Mouse (Mus musculus): ENCODE results near the gene Farsb. TPM values are rescaled to one million over a fixed set of nuclear protein-coding genes. Genes with fewer than 3 reads are reported as not detected.

The Farsb gene
- polyA plus RNA-seq, 1 experiment from 2014 or later: 154 TPM

DNA sequence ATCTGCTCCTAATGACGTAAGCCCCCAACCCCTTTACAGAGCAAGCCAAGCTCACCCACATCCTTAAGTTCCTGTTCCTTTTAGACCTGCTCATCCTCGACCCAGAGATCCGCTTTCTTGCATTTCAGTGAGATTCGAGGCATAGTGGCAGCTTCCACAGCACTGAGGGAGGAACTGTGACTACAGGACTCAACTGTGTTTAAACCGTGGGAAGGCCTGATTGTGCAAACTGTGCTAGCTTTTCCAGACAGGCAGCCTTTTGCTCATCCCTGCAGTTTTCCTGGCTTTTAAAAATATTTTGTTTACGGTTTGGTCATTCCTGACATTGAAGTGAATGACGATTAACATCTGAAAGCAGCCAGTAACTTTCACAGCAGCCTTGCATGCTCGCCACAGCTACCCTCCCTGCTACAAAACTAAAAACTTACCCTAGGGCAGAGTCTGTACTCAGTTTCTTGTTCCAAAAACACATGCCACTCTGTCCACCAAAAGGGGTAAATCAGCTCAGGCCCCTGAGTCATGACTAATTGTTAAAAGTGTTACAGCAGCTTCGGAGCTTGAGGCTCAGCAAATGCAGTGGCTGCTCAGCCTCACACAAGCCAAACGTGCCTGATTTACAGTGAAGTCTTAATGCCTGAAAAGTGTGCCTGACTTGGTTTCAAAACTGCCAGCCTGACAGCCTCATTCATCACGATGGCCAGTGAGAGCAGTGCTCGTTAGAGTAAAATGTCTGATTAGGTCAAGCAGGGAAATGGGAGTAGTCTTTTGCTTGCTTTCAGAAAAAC lies 37.4 kb downstream of the Farsb start:
- H3K9me3 ChIP-seq (ENCODE audit: control insufficient read depth, low read length): no peaks in the 10 kb centered on the region
- 83% methylated on average over 12 of the region's 12 CpGs for WGBS
- H3K4me3 ChIP-seq (ENCODE audit: low read depth, low read length): no peak overlapping the region
- H3K4me1 ChIP-seq (ENCODE audit: control insufficient read depth, insufficient read depth, low read length): no peaks in the 10 kb centered on the region
- H3K36me3 ChIP-seq (ENCODE audit: control insufficient read depth, insufficient read depth, low read length): no peaks in the 10 kb centered on the region
- H3K27ac ChIP-seq (ENCODE audit: low read depth, low read length): no peak overlapping the region
- no peaks in the 10 kb centered on the region for H3K27me3 ChIP-seq (ENCODE audit: control insufficient read depth, insufficient read depth, low read length)
- H3K9ac ChIP-seq (ENCODE audit: low read length): no peak overlapping the region
- H3K4me2 ChIP-seq: no peak overlapping the region
- ATAC-seq (ENCODE audit: low FRiP score): no peak
- DNase-seq (ENCODE audit: low spot score, missing footprints): no peak

DNA sequence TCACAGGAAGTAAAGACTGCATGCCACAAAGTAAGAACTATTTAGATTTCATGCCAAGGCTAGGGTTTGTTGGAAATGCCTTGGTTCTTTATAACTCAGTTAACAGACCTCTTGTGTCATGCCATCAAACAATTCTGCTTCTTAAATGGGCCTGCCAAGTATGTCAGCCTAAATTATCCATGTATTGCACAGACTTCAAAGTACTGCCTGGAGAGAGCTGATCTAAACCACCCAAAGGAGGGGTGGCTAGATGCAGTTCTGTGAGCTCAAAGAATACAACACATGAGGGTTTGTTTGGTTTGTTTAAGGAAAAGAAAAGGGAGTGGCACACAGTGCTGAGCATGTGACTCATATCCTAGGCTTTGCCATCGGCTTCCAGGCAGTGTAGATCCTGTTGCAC lies 40.6 kb downstream of the Farsb start:
- H3K27ac ChIP-seq (ENCODE audit: low read depth, low read length): no peak overlapping the region
- no peak overlapping the region for H3K9ac ChIP-seq (ENCODE audit: low read length)
- no peaks in the 10 kb centered on the region for H3K27me3 ChIP-seq (ENCODE audit: control insufficient read depth, insufficient read depth, low read length)
- H3K4me1 ChIP-seq (ENCODE audit: control insufficient read depth, insufficient read depth, low read length): no peaks in the 10 kb centered on the region
- DNase-seq (ENCODE audit: low spot score, missing footprints) (no peak), ATAC-seq (ENCODE audit: low FRiP score) (no peak)
- H3K9me3 ChIP-seq (ENCODE audit: control insufficient read depth, low read length): no peaks in the 10 kb centered on the region
- peaks cover 5% of the 10 kb centered on the region; the same call in 1 of the 2 replicates for H3K36me3 ChIP-seq (ENCODE audit: control insufficient read depth, insufficient read depth, low read length)
- 86% methylated on average over 1 of the region's 1 CpGs for WGBS
- no peak overlapping the region for H3K4me3 ChIP-seq (ENCODE audit: low read depth, low read length)
- H3K4me2 ChIP-seq: no peak overlapping the region

DNA sequence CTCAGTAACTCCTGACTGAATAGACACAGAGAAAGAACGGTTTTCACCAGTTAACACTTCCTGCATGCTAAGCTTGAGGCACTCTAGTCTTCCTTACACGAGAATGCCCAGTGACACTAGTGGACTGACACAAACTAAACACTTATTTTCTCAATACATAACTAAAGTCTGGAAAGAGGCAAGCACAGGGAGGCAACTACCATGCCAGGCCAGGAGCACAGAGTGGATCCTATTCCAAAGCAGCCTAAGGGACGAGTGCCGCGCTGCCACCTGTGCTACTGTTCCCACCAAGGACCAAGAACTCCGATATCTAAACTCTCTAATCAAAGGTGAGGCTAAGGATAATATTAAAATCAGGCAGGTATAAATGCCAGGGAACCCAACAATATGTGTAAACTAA lies 42.0 kb downstream of the Farsb start:
- Histone ChIP-seq H3K36me3 (ENCODE audit: control insufficient read depth, insufficient read depth, low read length) (peaks cover 7% of the 10 kb centered on the region; the same call in 1 of the 2 replicates), H3K4me2 (no peak overlapping the region), H3K4me1 (ENCODE audit: control insufficient read depth, insufficient read depth, low read length) (no peaks in the 10 kb centered on the region), H3K9ac (ENCODE audit: low read length) (no peak overlapping the region), H3K9me3 (ENCODE audit: control insufficient read depth, low read length) (no peaks in the 10 kb centered on the region), H3K27ac (ENCODE audit: low read depth, low read length) (no peak overlapping the region), H3K27me3 (ENCODE audit: control insufficient read depth, insufficient read depth, low read length) (no peaks in the 10 kb centered on the region), H3K4me3 (ENCODE audit: low read depth, low read length) (no peak overlapping the region)
- whole genome bisulfite sequencing: 92% methylated on average over 6 of the region's 6 CpGs
- ATAC-seq (ENCODE audit: low FRiP score): no peak
- DNase-seq (ENCODE audit: low spot score, missing footprints): no peak

DNA sequence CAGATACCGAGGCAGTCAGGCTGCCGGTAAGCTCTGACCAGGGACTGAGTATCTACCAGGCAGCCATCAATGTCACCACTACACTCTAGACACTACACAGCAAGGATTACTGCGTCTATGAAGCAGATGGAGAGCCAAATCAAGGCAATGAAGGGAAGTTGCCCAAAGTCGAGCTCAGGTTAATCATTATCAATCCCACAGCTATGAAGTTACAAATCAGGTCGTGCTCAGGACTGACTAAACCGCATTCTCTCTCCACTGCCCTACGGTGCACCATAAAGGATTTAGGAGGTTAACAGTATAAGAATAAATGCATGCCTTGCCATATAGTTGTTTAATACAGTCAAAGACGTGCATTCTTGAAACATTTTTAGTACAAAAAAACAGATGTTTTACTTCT lies 42.5 kb downstream of the Farsb start:
- Histone ChIP-seq H3K4me2 (no peak overlapping the region), H3K36me3 (ENCODE audit: control insufficient read depth, insufficient read depth, low read length) (peaks cover 7% of the 10 kb centered on the region; the same call in 1 of the 2 replicates), H3K27me3 (ENCODE audit: control insufficient read depth, insufficient read depth, low read length) (no peaks in the 10 kb centered on the region), H3K9ac (ENCODE audit: low read length) (no peak overlapping the region), H3K4me1 (ENCODE audit: control insufficient read depth, insufficient read depth, low read length) (no peaks in the 10 kb centered on the region), H3K4me3 (ENCODE audit: low read depth, low read length) (no peak overlapping the region), H3K9me3 (ENCODE audit: control insufficient read depth, low read length) (no peaks in the 10 kb centered on the region), H3K27ac (ENCODE audit: low read depth, low read length) (no peak overlapping the region)
- DNase-seq (ENCODE audit: low spot score, missing footprints) (no peak), ATAC-seq (ENCODE audit: low FRiP score) (no peak)
- WGBS: 94% methylated on average over 8 of the region's 8 CpGs

DNA sequence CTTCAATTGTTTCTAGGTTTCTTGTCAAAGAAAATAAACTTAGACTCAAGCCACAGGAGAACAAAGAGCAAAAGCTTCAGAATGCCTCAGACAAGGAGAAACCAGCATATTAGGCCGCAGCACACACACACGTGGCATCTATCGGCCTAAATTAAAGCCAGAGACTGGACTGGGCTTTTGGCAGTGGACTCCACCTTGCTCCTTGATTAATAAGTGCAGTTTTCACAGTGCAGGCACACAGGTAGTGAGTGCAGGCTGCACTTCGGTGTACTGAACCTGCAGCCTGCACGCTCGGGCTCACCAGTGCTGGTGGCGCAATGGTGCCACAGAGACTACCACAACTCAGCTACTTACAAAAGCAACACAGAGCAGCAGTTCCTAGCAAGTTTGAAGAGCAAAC lies 45.6 kb downstream of the Farsb start:
- no peak for ATAC-seq (ENCODE audit: low FRiP score)
- Histone ChIP-seq H3K4me3 (ENCODE audit: low read depth, low read length) (no peak overlapping the region), H3K4me2 (no peak overlapping the region), H3K36me3 (ENCODE audit: control insufficient read depth, insufficient read depth, low read length) (peaks cover 9% of the 10 kb centered on the region; the same call in 1 of the 2 replicates), H3K9me3 (ENCODE audit: control insufficient read depth, low read length) (no peaks in the 10 kb centered on the region), H3K9ac (ENCODE audit: low read length) (no peak overlapping the region), H3K27ac (ENCODE audit: low read depth, low read length) (no peak overlapping the region), H3K4me1 (ENCODE audit: control insufficient read depth, insufficient read depth, low read length) (no peaks in the 10 kb centered on the region), H3K27me3 (ENCODE audit: control insufficient read depth, insufficient read depth, low read length) (no peaks in the 10 kb centered on the region)
- 87% methylated on average over 7 of the region's 7 CpGs for WGBS
- DNase-seq (ENCODE audit: low spot score, missing footprints): no peak

DNA sequence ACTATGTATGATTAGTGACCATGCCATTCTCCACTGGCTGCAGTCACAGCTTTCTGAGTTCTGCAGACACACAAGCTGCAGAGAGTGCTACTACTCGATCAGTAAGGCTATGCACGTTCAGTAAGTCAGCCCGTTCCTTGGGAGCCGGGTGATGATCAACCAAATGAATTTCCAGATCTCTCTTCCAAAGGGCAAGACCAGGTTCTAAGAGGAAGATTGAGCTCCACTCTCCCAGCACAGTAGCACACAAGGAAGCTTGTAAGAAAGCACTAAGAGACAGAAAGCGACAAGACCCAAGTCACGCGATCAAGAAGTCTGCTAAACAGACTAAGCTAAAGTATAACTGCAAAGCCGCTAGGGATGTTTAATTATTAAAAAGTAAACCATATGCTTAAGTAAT lies 48.0 kb downstream of the Farsb start:
- H3K4me1 ChIP-seq (ENCODE audit: control insufficient read depth, insufficient read depth, low read length): no peaks in the 10 kb centered on the region
- DNase-seq (ENCODE audit: low spot score, missing footprints): peak; percentile 10
- no peak overlapping the region for H3K4me2 ChIP-seq
- H3K27ac ChIP-seq (ENCODE audit: low read depth, low read length): no peak overlapping the region
- H3K9ac ChIP-seq (ENCODE audit: low read length): no peak overlapping the region
- H3K36me3 ChIP-seq (ENCODE audit: control insufficient read depth, insufficient read depth, low read length): peaks cover 9% of the 10 kb centered on the region; the same call in 1 of the 2 replicates
- no peak for ATAC-seq (ENCODE audit: low FRiP score)
- H3K9me3 ChIP-seq (ENCODE audit: control insufficient read depth, low read length): no peaks in the 10 kb centered on the region
- WGBS: 95% methylated on average over 8 of the region's 8 CpGs
- no peak overlapping the region for H3K4me3 ChIP-seq (ENCODE audit: low read depth, low read length)
- H3K27me3 ChIP-seq (ENCODE audit: control insufficient read depth, insufficient read depth, low read length): no peaks in the 10 kb centered on the region

DNA sequence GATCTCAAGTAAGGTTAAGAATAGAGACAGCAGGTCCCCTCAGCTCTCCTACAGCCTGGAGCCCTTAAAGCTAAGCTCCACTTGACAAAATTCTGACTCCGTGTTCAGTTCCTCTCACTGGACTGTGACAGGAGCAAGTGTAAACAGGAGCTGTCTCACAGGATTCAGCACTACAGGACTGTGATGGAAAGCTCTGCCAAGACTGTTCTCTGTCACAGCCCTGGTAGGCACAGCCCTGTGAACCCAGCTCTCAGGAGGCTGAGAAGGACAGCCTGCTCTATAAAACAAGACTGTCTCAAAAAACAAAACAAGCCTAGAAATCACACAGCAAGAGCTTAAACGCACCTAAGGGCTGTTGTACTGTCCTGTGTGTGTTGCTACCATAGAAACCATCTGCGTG lies 51.5 kb downstream of the Farsb start:
- no peak overlapping the region for H3K4me3 ChIP-seq (ENCODE audit: low read depth, low read length)

DNA sequence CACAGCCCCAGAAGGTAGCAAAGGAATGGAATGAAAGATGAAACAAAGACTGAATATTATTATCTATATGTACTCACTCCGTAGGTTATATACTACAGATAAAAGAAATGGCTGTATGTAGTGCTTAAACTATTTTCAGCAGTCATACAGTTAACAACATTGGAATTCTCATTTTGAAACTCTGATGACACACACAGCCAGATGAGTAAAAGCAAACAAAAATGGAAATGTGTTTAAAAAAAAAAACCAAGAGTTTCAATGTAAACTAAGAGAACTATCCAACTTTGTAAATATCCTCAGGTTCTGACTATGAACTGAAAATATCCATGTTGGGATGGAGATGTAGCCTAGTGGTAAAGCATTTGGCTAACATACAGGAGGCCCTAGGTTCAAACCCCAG lies 52.3 kb downstream of the Farsb start:
- WGBS: 86% methylated on average over 1 of the region's 1 CpGs
- no peak for ATAC-seq (ENCODE audit: low FRiP score)

More for the DNA sequence above, 51.5 kb downstream of the Farsb start:
- no peak for ATAC-seq (ENCODE audit: low FRiP score)
- no peak overlapping the region for H3K9ac ChIP-seq (ENCODE audit: low read length)
- H3K36me3 ChIP-seq (ENCODE audit: control insufficient read depth, insufficient read depth, low read length): 0 out of 2 replicates have a peak, but pooled peaks cover 2% of the 10 kb centered on the region
- no peaks in the 10 kb centered on the region for H3K27me3 ChIP-seq (ENCODE audit: control insufficient read depth, insufficient read depth, low read length)
- no peak overlapping the region for H3K27ac ChIP-seq (ENCODE audit: low read depth, low read length)
- no peaks in the 10 kb centered on the region for H3K4me1 ChIP-seq (ENCODE audit: control insufficient read depth, insufficient read depth, low read length)
- DNase-seq (ENCODE audit: low spot score, missing footprints): no peak
- H3K9me3 ChIP-seq (ENCODE audit: control insufficient read depth, low read length): no peaks in the 10 kb centered on the region
- WGBS: 83% methylated on average over 3 of the region's 3 CpGs
- no peak overlapping the region for H3K4me2 ChIP-seq

DNA sequence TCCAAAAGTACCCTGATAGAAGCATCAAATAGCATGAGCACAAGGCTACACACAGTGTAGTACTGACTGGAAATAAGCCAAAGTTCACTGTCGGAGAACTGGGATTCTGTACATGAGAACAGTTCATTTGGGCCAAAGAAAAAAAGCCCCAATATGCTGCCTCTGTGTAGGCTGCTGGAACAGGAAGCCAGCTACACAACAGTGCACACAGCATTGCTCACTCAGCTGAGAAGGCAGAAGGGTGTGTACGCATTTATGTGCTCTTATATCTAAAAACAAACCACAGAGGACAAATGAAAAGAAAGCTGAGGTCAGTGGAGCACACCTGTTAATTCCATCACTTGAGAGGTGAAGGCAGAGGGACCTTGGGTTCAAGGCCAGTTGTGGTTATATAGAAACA lies 52.7 kb downstream of the Farsb start:
- no peaks in the 10 kb centered on the region for H3K4me1 ChIP-seq (ENCODE audit: control insufficient read depth, insufficient read depth, low read length)
- H3K9me3 ChIP-seq (ENCODE audit: control insufficient read depth, low read length): no peaks in the 10 kb centered on the region
- 0 out of 2 replicates have a peak, but pooled peaks cover 2% of the 10 kb centered on the region for H3K36me3 ChIP-seq (ENCODE audit: control insufficient read depth, insufficient read depth, low read length)
- H3K27ac ChIP-seq (ENCODE audit: low read depth, low read length): no peak overlapping the region
- no peak overlapping the region for H3K4me3 ChIP-seq (ENCODE audit: low read depth, low read length)
- DNase-seq (ENCODE audit: low spot score, missing footprints) (no peak), ATAC-seq (ENCODE audit: low FRiP score) (no peak)
- 86% methylated on average over 2 of the region's 2 CpGs for WGBS
- H3K9ac ChIP-seq (ENCODE audit: low read length): no peak overlapping the region
- H3K4me2 ChIP-seq: no peak overlapping the region
- no peaks in the 10 kb centered on the region for H3K27me3 ChIP-seq (ENCODE audit: control insufficient read depth, insufficient read depth, low read length)

More for the DNA sequence above, 52.3 kb downstream of the Farsb start:
- no peak overlapping the region for H3K27ac ChIP-seq (ENCODE audit: low read depth, low read length)
- H3K27me3 ChIP-seq (ENCODE audit: control insufficient read depth, insufficient read depth, low read length): no peaks in the 10 kb centered on the region
- H3K36me3 ChIP-seq (ENCODE audit: control insufficient read depth, insufficient read depth, low read length): 0 out of 2 replicates have a peak, but pooled peaks cover 2% of the 10 kb centered on the region
- no peak overlapping the region for H3K4me3 ChIP-seq (ENCODE audit: low read depth, low read length)
- H3K4me2 ChIP-seq: no peak overlapping the region
- H3K4me1 ChIP-seq (ENCODE audit: control insufficient read depth, insufficient read depth, low read length): no peaks in the 10 kb centered on the region
- DNase-seq (ENCODE audit: low spot score, missing footprints): no peak
- no peak overlapping the region for H3K9ac ChIP-seq (ENCODE audit: low read length)
- H3K9me3 ChIP-seq (ENCODE audit: control insufficient read depth, low read length): no peaks in the 10 kb centered on the region
